Mouse (Mus musculus) monocyte, adult 2 months (primary cell): ENCODE data around the gene 7530416G11Rik.

Experiments
- DNase-seq, 2 experiments: peaks; one replicate each; pipeline ENCODE4 v3.0.0; 2022; ENCODE audit warnings: low spot score in 2 of 2, low read depth in 1 of 2

7530416G11Rik gene

DNA sequence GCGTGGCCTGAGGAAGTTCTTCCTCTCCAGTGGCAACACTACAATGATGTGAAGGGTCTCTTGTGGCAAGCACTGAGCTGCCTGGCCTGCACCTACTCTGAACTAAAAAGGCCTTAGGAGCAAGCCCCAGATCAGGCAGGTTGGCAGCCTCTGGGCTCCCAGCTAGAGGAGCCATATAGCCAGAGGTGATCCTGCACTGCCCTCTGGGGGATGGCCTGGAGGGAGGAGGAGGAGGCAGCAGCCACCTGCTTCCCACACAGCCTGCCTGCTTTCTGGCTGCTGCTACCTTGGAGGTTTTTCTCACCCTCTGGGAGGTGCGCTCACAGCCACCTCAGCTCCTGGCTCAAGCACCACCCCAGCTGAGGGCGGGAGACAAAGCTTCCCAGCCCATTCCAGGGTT is 22.4 kb downstream of the 7530416G11Rik start:
- no peak for DNase-seq

DNA sequence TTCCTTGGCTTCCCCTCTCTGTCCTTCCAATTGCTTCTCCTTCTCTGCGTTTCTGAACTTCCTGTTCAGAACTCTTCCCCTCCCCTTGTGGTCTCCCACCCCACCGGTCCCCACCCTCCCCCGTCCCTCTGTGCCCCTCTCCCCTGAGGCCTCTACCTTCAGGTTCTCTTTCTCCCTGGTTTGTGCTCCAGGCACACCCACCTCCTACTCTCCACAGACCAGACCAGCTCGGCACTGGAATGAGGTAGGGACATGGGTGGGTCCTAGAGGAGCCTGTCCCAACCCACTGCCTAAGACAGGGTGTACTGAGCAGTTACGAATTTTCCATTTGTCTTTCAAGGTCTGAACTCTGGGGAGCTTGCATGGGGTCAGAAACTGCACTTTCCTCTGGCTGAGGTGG is 23.1 kb downstream of the 7530416G11Rik start:
- DNase-seq, result no peak

DNA sequence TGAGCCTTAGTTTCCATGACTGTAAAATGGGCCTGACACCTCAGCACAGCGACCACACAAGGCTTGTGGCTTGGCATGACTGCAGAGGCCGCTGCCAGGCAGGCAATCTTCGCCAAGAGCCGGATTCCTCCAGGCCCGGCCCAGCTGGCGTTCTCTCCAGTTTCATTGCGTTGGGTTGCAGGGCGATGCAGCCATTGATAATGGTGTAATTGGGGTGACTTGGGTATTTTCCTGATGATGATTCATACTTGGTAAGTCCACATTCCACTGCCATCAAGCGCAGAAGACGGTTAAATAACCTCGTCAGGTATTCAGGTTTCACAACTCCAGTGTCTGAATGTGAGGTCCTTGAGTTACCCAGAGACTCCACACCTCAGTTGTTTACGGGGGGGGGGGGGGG is 23.7 kb downstream of the 7530416G11Rik start:
- no peak for DNase-seq

DNA sequence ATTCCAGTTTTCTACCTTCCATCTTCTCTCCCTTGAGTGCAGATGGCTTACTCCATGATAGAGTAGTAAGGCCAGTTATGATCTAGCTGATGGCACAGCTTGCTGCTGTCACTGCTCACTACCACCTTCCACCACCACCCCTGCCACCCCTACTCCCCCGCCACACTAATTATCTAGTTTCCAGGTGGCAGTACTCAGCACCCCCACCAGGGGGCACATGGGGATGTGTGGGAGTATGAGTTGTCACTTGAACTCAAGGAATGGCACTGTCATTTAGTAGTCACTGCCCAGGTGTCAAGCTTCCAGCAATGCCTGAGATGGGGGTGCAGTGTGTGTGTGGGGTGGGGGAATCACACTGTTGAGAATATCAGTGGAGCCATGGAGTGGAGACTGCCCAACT is 25.4 kb downstream of the 7530416G11Rik start:
- DNase-seq, result peak; percentile 13 to 16

GRCm38 (mm10) chr15:85474697-85475096 is 28.3 kb downstream of the 7530416G11Rik start:
- DNase-seq, result no peak

GRCm38 (mm10) chr15:85469401-85469800 is 33.6 kb downstream of the 7530416G11Rik start:
- DNase-seq, result no peak

GRCm38 (mm10) chr15:85466456-85467067 is 36.5 kb downstream of the 7530416G11Rik start:
- no peak for DNase-seq

- DNase-seq, result no peak
Observed at GRCm38 (mm10) chr15:85464823-85465565, 38.0 kb downstream of the 7530416G11Rik start.

DNA sequence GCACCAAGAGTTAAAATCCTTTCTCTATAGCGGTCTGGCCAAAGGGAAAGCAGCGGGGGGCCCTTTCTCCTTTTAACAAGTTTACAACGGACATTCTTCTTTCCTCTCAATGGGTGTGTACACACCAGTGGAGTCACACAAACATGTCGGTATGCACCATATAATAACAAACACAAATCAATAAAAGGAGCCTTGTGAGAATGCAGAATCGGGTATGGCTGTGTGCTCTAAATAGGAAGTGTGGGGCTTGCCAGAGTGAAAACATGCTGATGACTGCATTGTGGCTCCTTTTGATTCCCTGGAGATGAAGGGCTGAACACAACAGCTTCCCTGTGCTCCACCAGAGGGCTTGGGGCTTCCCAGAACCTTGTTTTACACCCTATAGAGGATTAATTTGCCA is 38.8 kb downstream of the 7530416G11Rik start:
- no peak for DNase-seq

DNA sequence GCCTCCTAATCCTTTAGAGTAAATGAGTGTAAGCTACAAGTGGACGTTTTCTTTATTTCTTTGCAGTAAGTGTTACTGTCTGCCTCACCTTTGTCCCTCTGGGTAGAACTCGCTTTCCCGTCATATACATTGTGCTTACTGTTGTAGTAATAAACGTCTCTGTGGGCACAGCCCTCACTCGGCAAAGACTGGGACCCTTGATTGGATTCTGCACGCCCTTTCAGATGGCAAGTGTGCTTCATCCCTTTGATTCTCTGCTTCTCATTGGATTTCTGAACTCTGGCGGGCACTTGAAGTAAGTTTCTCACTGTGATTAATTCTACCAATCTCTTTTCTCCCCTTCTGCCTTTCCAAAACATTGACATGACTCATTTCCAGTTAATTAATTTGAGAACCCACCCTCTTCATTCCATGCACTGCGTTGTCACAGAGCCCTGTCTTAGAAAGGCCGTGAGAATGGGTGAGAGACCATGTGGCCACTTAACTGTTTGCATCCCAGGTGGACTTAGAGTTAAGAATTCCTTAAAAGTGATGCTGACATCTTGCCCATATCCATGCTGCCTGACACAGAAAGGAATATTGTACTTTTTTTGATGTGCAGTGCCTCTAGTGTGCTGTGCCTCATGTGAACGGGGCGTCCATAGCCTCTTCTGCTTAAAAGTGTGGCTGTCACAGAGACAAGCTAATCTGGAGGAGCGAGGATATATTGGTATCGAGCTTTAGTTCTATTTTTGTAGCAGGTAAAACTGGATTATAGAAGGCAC is 39.8 kb downstream of the 7530416G11Rik start:
- no peak for DNase-seq

- no peak for DNase-seq
Observed at GRCm38 (mm10) chr15:85462138-85462537, 40.9 kb downstream of the 7530416G11Rik start.

GRCm38 (mm10) chr15:85461541-85461940 is 41.5 kb downstream of the 7530416G11Rik start:
- DNase-seq, result no peak

DNA sequence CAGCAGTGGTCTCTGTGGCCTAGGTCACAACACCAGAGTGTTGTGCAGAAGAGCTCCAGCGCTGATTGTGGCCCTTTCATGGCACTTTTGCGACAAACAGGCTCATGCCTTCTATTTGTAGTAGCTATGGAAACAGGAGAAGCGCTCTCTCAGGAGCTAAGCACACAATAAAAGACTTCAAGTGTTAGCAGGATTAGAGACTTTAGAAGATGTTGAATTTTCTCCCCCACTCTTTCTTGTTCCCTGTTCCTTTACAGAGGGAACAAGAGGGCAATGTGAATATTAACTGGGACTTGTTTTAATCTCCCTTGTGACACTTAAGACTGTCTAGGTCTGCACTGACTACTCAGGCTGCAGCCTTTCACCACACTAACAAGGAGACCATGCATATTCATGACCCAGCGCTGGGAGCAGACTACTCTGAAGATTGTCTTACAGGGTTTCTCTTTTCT is 44.4 kb downstream of the 7530416G11Rik start:
- DNase-seq, result no peak

DNA sequence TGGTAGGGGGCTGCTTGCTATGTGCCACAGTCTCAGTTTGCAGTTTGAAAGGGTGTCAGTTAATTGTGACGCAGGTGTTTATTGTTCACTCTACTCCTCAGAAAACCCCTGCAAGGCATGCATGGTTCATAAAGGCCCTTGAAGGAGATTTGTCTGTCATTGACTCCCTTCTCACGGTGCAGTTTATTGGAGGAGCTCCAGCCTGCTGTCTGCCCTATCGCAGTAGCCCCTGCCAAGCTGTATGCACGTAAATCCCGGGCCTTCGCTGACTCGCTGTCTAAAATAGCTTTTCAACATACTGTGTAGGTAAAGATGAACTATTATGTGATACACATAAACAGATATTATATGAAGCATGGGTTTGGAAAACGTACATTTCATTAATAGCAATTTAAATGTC is 45.2 kb downstream of the 7530416G11Rik start:
- DNase-seq, result no peak

DNA sequence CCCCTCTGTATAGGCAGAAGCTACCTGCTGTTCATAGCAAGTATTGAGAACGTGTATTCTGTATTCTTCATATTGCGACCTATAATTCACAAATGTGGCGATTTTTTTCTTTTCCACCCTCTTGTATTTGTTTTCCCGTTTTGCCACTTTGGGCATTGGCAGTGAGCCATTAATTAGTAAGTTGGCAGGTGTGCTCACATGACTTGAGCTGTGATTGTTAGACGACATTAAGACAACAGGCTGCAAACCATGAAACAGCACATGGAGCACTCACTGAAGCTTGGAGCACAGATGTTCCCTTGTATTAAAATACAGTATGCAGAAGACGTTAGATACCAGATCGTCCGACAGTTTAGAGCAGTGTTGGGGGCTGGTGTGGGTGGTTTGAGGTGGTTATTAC is 46.1 kb downstream of the 7530416G11Rik start:
- DNase-seq, result no peak

- DNase-seq, result no peak
Observed at GRCm38 (mm10) chr15:85446652-85447051, 56.4 kb downstream of the 7530416G11Rik start.
